Mouse (Mus musculus): ENCODE data around the gene Zbtb9. TPM values are rescaled to one million over a fixed set of nuclear protein-coding genes. Genes with fewer than 3 reads are reported as not detected.
"Not testable (repeated sequence)": the region's sequence is repeated elsewhere in the genome, so short reads cannot be mapped to it uniquely, and the experiment has no call there.

Gene Zbtb9
- 1 to 10 TPM; 3.9 to 5.5 TPM for total RNA-seq (2021)

DNA sequence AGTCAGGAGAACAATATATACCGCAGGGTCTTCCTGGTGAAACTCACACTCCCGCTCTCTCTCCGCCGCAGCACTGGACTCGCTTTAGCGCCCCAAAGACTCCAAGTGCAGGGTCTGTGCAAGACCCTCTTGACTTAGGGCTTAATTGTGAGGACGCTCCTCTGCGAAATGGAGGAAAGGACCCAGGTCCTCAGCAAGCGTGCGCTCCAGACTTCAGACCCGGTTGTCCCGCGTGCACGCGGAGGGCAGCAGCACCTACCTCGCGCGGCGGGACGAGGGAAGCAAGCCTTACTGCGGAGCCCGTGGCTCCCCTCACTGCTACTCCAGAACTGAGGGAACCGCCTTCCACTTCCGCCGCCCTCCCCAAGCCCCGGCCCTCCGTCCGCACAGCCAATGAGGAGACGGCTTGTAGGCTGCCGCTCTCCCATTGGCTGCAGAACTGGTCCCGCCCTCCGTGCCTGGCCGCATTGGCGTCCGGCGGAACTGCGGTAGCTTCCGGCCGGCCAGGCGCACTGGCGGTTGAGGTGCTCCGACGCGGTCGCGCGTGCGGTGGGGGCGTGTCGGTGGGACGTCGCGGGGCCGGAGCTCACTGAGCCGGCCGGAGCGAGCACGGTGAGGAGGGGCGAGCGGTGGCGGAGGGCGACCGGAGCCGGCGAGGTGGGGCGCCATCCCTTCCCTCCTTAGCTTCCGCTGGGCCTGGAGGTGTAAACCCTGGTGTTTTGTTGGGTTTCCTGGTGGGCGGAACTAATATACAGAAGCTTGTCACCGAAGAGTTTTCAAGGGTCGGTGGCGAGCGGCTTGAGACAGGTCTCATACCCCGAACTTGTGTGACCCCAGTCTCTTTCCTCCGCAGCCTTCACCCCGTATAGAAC lies at the start of gene Zbtb9:
Gene Zbtb9, plus strand, starts transcription at position 465 of the 872 bp plus-strand sequence.
- peak; percentile 97 for DNase-seq

DNA sequence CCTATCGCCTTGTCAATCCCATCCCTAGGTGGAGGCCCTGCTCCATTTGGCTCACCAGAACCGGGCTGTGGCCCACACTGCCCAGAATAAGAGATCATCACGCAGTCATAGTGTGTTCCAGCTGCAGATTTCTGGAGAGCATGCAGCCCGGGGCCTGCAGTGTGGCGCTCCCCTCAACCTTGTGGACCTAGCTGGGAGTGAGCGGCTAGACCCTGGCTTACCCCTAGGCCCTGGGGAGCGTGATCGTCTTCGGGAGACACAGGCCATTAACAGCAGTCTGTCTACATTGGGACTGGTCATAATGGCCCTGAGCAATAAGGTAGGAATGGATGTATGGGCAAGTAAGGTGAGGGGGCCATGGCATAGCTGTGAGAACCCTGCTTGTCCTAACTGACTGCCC lies 47.6 kb upstream of the Zbtb9 start:
- DNase-seq: not testable (repeated sequence)

DNA sequence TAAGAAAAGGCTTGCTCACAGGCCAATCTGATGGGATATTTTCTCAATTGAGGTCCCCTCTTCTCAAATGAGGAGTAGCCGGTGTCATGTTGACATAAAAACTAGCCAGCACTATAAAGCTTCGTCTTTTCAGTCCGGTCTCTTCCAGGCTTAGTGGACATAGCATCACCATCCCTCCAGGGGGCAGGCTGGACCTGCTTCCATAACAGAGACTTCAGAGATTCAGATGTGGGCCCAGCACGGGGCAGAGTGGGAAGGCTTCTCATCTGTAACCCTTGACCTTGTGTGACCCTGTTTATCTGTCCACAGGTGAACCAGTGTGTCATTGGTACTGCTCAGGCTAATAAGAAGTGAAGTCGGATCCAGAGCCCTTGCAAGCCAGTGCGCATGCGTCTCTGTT lies 41.2 kb upstream of the Zbtb9 start:
- DNase-seq: peak; percentile 63

DNA sequence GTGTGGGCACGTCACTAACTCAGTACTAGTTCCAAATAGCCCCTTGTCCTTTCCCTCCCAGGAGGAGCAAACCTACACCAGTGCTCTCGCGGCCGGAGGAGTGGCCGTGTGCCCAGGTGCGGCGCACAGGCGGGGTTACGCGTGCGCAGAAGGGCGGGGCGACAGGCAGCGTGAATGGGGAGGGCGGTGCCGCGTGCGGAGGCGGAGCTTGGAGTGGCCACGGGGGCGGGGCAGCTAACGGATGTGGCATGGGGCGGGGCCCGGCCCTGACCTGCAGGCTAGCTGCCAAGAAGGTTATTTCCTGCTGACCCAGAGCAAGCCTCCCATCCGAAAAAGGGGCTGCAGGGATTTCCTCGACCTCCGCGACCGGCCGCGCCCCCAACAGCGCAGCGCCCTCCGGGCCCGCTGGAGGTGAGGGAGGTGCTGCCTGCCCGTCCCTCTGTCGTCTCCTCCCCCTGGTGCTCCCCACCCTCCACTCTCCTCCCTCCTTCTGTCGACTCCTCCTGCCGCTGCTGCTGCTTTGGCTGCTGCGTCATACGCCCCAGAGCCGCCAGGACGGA lies 40.0 kb upstream of the Zbtb9 start, which contains the start of gene Phf1:
Gene Phf1, plus strand, starts transcription at position 214 of the 560 bp plus-strand sequence.
- peak; percentile 98 for DNase-seq

DNA sequence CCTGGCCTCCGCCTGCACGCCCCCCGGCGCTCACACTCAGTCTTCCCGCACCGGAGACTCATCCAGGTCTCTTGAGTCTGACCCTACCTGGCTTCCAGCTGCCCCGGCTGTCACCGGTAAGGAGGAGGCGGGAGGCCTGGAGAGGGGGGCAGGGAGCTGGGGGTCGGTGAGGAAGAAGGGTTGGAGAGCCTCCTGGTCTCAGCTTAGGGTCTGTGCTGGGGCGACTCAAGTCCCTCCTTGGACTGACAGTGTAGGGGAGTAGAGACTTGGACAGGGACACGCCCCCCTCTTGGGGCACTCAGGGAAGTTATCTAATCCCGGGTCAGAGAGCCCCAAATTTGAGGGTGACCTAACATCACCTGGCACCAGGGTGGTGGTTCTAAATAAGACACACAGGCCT lies 39.5 kb upstream of the Zbtb9 start:
- DNase-seq: no peak

DNA sequence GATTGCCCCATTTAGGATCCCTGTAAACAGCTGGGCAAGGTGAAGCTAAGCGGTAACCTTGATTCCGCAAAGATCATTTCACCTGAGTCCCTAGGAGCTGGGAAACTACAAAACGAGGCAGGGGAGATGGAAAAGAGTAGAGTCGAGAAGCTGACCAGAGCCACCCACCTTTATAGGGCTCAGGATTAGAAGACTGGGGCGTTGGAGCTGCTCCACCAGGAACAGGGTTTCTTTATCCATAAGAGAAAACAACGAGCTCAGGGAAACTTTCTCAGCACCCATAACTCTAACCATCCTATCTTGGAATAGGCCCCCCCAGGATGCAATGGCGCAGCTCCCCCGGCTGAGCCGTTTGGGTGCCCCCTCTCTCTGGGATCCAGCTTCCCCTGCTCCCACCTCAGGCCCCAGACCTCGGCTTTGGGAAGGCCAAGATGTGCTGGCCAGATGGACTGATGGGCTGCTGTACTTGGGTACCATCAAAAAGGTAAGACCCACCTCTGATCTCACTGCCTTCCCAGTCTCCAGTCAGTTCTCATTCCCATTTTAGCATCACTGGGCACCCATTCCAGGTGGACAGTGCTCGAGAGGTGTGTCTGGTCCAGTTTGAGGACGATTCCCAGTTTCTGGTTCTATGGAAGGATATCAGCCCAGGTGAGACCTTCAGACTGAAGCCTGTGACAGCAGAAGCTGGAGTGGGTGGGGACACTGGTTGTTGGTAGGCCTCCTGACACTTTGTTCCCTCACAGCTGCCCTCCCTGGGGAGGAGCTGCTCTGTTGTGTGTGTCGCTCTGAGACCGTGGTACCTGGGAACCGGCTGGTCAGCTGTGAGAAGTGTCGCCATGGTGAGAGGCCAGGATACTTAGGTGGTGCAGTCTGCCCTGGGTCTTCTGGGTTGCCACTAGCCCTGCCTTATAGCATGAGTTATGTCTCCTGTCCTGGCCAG lies 38.8 kb upstream of the Zbtb9 start:
- DNase-seq: no peak

DNA sequence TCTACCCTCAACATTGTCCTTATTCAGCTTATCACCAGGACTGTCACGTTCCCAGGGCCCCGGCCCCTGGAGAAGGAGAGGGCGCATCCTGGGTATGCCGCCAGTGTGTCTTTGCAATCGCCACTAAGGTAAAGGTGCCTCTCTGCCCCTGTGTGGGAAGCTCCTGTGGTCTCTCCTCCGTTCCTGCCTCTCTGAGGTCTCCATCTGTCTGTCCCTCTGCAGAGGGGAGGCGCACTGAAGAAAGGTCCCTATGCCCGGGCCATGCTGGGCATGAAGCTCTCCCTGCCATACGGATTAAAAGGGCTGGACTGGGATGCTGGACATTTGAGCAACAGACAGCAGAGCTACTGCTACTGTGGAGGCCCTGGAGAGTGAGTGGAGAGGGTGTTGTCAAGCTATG lies 37.9 kb upstream of the Zbtb9 start:
- no peak for DNase-seq

DNA sequence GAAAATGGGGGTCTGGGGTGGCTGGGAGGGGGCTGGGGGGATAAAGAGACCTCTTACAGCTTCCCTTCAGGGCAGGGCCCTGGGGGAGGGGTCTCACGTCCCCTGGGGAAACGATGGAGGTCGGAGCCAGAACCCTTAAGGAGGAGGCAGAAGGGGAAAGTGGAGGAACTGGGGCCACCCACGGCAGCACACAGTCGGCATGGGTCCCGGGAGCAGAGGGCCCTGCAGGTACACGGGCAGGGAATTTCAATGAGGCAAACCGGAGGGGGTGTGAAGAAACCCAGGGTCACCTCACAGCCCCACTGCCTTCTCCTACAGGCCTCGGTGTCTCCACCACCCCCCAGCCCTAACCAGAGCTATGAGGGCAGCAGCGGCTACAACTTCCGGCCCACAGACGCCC lies 36.5 kb upstream of the Zbtb9 start:
- DNase-seq: no peak

DNA sequence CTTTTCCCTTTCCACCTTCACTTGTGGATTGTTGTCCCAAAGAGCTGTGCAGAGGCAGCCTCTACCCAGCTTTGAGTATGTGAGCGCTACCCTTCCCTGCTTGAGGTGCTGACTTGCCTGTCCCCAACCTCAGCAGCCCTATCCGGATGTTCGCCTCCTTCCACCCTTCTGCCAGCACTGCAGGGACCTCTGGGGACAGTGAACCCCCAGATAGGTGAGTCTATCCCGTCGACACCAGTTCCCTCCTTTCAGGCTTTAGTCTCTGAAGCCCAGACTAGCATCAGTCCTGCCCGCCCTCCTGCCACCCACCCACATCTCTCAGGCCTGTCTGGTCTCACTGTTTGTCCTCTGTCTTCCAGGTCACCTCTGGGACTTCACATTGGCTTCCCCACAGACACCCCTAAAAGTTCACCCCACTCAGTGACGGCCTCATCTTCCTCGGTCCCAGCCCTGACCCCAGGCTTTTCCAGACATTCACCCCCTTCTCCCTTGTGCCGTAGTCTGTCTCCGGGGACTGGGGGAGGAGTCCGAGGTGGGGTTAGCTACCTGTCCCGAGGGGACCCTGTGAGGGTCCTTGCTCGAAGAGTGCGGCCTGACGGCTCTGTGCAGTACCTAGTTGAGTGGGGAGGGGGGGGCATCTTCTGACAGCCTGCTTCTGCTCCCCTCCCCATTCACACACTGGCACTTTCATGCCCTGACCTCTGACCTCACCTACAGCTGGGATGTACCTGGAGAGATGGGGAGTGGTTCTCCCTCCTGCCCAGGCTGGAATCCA lies 35.9 kb upstream of the Zbtb9 start:
- no peak for DNase-seq

DNA sequence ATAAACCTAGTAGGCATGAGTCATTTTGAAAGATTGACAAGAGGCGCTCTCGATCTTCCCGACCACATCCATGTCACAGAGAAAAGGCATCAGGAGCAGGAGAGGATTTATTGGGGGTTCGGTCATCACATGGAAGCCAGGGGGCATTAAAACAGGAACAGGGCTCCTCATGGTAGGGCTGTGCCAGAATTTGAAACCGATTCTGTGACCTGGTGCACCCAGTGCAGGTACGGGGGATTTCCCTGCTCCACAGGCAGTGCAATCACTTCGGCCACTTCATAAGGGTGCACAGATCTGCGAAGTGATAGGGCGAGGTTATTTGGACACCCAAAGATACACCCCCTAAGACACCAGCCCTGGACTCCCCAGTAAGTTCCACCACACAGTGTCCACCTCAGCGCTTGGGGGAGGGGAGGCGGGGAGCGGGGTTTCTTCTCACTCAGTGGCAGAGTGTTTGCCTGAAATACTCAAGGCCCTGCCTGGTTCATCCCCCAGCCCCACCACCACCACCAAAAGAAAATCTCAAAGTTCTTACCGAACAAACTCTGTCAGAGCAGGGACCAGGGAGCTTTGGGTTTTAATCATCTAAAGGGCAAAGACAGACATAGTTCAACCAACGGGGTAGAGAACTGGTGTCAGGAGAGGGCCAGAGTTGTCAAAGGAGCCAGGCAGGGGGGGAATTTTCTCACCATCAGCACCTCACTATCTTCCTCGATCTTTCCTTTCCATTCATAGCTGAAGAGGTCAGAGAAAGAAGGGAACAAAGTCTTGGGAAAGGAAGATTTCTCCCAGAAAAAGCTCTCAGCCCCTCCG lies 34.9 kb upstream of the Zbtb9 start:
- no peak for DNase-seq

DNA sequence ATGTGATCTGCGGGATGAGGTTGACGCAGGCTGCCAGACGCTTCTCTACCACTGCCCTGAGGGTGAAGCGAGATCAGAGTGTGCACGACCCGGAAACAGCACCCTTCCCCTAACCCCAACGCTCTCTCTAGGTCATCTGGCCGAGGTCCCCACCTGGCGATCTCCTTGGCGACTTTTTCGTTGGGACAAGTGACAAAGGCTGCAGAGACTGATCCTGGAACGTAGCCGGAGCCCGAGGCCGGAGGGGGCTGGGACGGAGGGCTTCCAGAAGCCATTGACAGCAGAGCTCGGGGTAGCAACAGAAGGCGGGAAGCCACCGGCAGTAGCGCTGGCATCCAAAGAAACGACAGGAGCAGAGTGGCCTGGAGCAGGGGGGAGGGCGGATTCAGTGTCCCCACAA lies 34.2 kb upstream of the Zbtb9 start:
- peak; percentile 39 for DNase-seq

DNA sequence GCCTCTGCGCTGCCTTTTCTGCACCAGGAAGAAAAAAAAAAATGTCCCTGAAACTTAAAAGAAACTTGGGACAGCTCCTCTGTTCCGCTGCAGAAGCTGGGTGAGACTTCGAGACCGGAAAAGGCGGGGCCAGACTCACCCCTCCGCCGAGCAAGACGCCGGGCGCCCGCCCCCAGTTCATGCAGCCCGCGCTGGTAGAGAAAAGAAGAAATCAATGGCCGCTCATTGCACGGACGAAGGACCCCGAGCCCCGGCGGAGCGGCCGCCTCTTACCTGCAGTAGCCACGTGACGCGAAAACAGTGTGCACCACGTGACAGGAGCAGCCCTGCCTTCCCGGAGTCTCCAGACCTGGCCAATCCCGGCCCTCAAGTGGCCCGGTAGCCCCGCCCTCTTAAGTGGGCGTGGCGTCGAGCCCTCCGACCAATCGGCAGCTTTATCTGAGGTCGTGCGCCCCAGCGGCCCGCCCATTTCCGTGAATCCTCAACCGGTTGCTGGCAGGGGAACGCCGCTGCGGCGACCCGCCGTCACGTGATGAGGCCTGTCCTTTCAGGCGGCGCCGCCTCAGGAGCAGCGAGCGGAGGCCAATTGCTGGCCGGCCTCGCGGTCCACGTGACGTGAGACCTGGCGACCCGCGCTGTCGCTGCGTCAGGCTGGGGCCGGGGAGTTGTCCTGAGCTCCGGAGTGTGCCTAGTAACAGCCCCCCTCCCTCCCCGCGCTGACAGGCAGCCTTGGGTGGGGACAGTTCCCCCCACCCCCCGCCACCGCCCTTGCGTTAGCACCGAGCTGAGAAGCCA lies 33.6 kb upstream of the Zbtb9 start, which contains the start of gene Cuta:
Gene Cuta, minus strand, starts transcription at position 392 of the 795 bp plus-strand sequence.
- DNase-seq: peak; percentile 99

DNA sequence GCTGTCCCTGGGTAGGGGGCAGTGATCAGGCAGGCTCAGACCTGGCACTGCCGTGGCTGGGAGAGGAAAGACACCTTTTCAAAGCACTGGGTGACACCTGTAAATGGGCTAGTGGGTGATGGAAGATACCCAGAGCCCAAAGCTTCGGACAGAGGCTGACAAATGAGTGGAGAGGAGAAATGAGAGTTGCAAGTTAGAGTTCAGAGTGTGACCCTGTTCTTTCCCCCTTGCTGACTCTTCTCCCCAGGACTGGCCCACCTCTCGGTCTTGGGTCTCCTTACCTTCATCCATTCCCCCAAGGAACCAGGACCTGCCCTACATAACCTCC lies 33.0 kb upstream of the Zbtb9 start:
- DNase-seq: no peak

DNA sequence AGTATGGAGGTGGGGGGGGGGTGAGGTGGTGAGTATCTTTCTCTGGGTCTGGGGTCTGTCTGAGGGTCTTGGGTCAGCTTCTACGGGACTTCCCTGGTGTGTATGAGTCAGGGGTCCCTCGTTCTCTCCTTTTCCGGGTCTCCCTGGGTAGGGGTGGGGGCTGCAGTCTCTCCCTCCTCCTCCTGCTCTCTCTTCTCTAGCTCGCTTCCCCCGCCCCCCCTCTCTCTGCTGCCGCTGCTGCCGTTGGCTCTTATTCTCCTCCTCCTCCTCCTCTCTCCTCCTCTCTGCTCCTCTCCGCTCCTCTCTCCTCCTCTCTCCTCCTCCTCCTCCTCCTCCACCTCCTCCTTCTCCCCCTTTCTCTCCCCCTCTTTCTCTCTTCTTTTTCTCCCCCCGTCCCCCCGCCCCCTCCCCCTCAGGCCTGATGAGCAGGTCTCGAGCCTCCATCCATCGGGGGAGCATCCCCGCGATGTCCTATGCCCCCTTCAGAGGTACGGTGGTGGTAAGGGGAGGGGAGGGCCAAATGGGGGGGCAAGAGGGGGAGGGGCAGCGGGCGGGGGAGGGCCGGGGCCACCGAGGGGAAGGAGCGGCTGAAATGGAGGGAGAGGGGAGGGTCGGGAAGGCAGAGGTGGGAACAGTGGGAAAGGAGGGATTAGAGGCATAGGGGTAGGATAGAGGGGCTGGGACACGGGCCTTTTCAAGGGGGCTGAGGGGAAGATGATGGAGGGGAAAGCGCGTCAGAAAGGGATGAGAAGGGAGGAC lies 31.8 kb upstream of the Zbtb9 start, which contains the start of gene Syngap1:
Gene Syngap1, plus strand, starts transcription at position 223 of the 759 bp plus-strand sequence.
- DNase-seq: no peak

DNA sequence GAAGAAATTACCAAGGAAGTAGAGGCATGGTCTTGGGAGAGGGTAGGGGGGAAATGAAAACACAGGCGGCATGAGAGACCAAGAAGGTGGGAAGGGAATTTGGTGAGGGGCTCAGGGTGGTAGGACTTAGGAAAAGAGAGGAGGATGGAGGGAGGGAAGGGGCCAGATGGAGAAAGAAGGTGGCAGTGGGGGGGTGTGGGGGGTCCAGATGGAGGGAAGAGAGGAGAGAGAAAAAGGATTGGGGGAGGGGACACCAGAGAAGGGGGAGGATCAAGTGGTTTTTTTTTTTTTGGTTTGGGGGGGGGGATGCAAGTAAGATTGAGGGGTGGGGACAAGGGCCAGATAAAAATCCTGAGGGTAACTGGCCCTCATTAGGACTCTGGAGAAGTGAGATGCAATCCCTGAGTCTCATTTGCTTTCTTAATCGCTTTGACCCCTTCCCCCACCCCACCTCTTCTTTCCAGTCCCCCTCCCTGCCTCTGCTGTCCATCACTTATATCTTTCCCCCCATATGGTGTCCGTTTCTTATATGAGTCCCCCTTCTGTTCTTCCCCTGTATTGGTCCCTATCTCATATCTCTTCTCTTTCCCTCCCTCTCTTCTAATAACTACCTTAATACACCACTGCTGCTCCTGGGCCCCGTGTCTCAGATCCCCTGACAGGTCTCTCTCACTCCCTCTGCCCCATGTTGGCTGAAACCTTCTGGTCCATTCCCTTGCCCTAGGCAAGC lies 31.0 kb upstream of the Zbtb9 start:
- DNase-seq: no peak

DNA sequence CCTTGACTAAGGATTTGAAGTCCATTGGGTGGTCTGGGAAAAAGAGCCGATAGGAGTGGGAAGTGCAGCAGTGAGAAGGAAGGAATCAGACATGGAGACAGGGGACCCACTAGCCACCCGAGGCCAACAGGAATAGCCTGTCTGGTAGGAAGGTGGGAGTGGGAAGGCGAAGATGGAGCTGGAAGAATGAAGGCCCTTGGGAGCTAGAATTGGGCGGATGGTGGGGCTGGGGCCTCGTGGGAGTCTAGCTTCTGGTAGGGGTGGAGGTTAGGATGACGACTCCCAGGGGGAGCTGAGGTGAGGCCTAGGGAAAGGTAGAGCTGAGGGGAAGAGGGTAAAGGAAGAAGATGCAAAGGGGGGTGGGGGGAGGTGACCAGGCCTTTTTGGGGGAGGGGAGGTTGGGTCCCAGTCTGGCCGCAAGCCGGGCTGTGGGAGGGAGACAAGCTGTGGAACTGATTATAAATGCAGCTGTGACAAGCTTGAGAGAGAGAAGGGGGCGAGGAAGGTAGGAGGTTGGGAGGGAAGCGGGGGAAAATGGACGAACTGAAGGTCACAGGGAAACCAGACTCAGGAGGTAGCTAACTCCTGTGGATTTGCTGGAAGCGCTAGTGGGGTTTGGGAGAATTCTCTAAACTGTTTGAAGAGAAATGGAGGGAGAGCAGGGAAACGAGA lies 27.0 kb upstream of the Zbtb9 start:
- no peak for DNase-seq

DNA sequence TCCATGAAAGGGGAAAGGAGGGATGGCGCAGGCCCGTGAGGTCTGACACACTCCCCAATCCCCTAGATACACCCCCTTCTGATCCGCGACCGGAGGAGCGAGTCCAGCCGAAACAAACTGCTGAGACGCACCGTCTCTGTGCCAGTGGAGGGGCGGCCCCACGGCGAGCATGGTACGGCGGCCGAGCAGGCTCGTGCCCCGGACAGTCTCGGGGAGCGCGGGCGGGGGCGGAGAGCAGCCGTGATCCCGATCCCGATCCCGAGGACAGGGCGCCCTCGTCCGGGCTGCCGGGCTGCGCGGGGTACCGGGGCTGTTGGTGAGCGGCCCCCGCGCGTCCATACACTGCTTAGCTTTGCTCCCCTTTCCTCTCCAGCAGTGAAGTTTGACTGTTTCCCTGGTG lies 26.4 kb upstream of the Zbtb9 start:
- DNase-seq: peak; percentile 84

Data from heart, postnatal 4 days (tissue).